Mouse (Mus musculus): ENCODE data around the gene Rbfox2. TPM values are rescaled to one million over a fixed set of nuclear protein-coding genes. Genes with fewer than 3 reads are reported as not detected.
A peak's percentile ranks its signal among the peaks of the same experiment; 100 is the strongest.

Gene Rbfox2
- polyA plus RNA-seq, 1 experiment, result 41.8 TPM

- DNase-seq (ENCODE audit: low read depth), result no peak
Measured at GRCm38 (mm10) chr15:77230144-77230543, 76.7 kb downstream of the Rbfox2 start.

GRCm38 (mm10) chr15:77226831-77227354 is 79.9 kb downstream of the Rbfox2 start:
- DNase-seq (ENCODE audit: low read depth), result no peak

GRCm38 (mm10) chr15:77225858-77226257 is 80.9 kb downstream of the Rbfox2 start:
- no peak for DNase-seq (ENCODE audit: low read depth)

GRCm38 (mm10) chr15:77225274-77225673 is 81.5 kb downstream of the Rbfox2 start:
- DNase-seq (ENCODE audit: low read depth), result no peak

GRCm38 (mm10) chr15:77220833-77221232 is 86.0 kb downstream of the Rbfox2 start:
- no peak for DNase-seq (ENCODE audit: low read depth)

- DNase-seq (ENCODE audit: low read depth), result no peak
Measured at GRCm38 (mm10) chr15:77220137-77220536, 86.7 kb downstream of the Rbfox2 start.

GRCm38 (mm10) chr15:77219571-77219970 is 87.2 kb downstream of the Rbfox2 start:
- DNase-seq (ENCODE audit: low read depth), result no peak

- DNase-seq (ENCODE audit: low read depth), result no peak
Measured at GRCm38 (mm10) chr15:77218007-77218406, 88.8 kb downstream of the Rbfox2 start.

- DNase-seq (ENCODE audit: low read depth), result no peak
Measured at GRCm38 (mm10) chr15:77217523-77217922, 89.3 kb downstream of the Rbfox2 start.

GRCm38 (mm10) chr15:77216704-77217103 is 90.1 kb downstream of the Rbfox2 start:
- DNase-seq (ENCODE audit: low read depth), result no peak

- DNase-seq (ENCODE audit: low read depth), result no peak
Measured at GRCm38 (mm10) chr15:77215178-77215800, 91.5 kb downstream of the Rbfox2 start.

GRCm38 (mm10) chr15:77214410-77215107 is 92.2 kb downstream of the Rbfox2 start:
- DNase-seq (ENCODE audit: low read depth), result no peak

- DNase-seq (ENCODE audit: low read depth), result no peak
Measured at GRCm38 (mm10) chr15:77213829-77214228, 93.0 kb downstream of the Rbfox2 start.

- no peak for DNase-seq (ENCODE audit: low read depth)
Measured at GRCm38 (mm10) chr15:77212818-77213217, 94.0 kb downstream of the Rbfox2 start.

GRCm38 (mm10) chr15:77212217-77212757 is 94.5 kb downstream of the Rbfox2 start:
- DNase-seq (ENCODE audit: low read depth), result no peak

GRCm38 (mm10) chr15:77206996-77207395 is 99.8 kb downstream of the Rbfox2 start:
- DNase-seq (ENCODE audit: low read depth), result no peak

- DNase-seq (ENCODE audit: low read depth), result no peak
Measured at GRCm38 (mm10) chr15:77204951-77205350, 101.9 kb downstream of the Rbfox2 start.

GRCm38 (mm10) chr15:77203255-77203981 is 103.4 kb downstream of the Rbfox2 start:
- DNase-seq (ENCODE audit: low read depth), result no peak

GRCm38 (mm10) chr15:77202881-77203254 is 103.9 kb downstream of the Rbfox2 start:
- no peak for DNase-seq (ENCODE audit: low read depth)

GRCm38 (mm10) chr15:77202223-77202622 is 104.6 kb downstream of the Rbfox2 start:
- DNase-seq (ENCODE audit: low read depth), result no peak

GRCm38 (mm10) chr15:77196827-77197226 is 110.0 kb downstream of the Rbfox2 start:
- DNase-seq (ENCODE audit: low read depth), result peak; percentile 97

- DNase-seq (ENCODE audit: low read depth), result no peak
Measured at GRCm38 (mm10) chr15:77196001-77196400, 110.8 kb downstream of the Rbfox2 start.
